Mouse (Mus musculus) E14TG2a.4 (cell line): ENCODE measurements around the gene Lmntd1.

Experiments used
- CTCF ChIP-seq: conservative IDR thresholded peaks from 2 replicates; pipeline ENCODE4 v1.5.1; 2014; ENCODE audit warnings: low read length
- NANOG ChIP-seq: IDR thresholded peaks from 2 replicates; pipeline ENCODE4 v1.6.1; 2014; ENCODE audit warnings: borderline replicate concordance, low read length, mixed read lengths

GRCm38 (mm10) chr6:145448361-145448760, 165.8 kb downstream of the Lmntd1 start:
- TF ChIP-seq CTCF (no peak), NANOG (no peak)
